In genomic region chr14:93039326-93040221, GRCm38 (mm10) we compare ENCODE assay signal across 16 mouse cellular contexts.
DNase-seq lines count a peak whose midpoint lies in the region; ATAC-seq and TF ChIP-seq lines count a peak whose summit lies in the region.
"Had no signal": no experiment of that assay in that cellular context is flagged by ENCODE, and none has a peak within 500 bp of the region (broad histone marks: within the 10 kb centered on the region; RNA-seq: fewer than 3 reads in every experiment).

No protein-coding gene starts in this region.

- 55% methylated on average over 8 of the region's 8 CpGs for WGBS in hindbrain, embryonic 16.5 days
- 79% methylated on average over 8 of the region's 8 CpGs for WGBS in hindbrain, embryonic 10.5 days
- WGBS in midbrain, postnatal 0 days = 70% methylated on average over 8 of the region's 8 CpGs
- 88% methylated on average over 8 of the region's 8 CpGs for WGBS in midbrain, embryonic 10.5 days
- WGBS in kidney, adult 2 months = 56% methylated on average over 8 of the region's 8 CpGs

- H3K36me3 ChIP-seq in hindbrain, embryonic 16.5 days (ENCODE audit: control insufficient read depth, insufficient read depth, low read length) = no peaks in the 10 kb centered on the region
- H3K36me3 ChIP-seq in hindbrain, embryonic 10.5 days = no peaks in the 10 kb centered on the region
- no peaks in the 10 kb centered on the region for H3K36me3 ChIP-seq in midbrain, postnatal 0 days (ENCODE audit: insufficient read depth, low read length)
- H3K36me3 ChIP-seq in midbrain, embryonic 10.5 days = no peaks in the 10 kb centered on the region
- no peaks in the 10 kb centered on the region for H3K36me3 ChIP-seq in kidney, adult 2 months (ENCODE audit: control insufficient read depth, insufficient read depth, low read length)

- TF ChIP-seq POLR2A in kidney, adult 2 months (IDR thresholded peaks at IDR 0.05; ENCODE audit: low read depth, low read length) = no peak

- no peak overlapping the region for H3K4me3 ChIP-seq in hindbrain, embryonic 16.5 days (ENCODE audit: low read length)
- no peak overlapping the region for H3K4me3 ChIP-seq in hindbrain, embryonic 10.5 days
- no peak overlapping the region for H3K4me3 ChIP-seq in midbrain, postnatal 0 days (ENCODE audit: low read depth, low read length)
- H3K4me3 ChIP-seq in midbrain, embryonic 10.5 days = no peak overlapping the region
- H3K4me3 ChIP-seq in kidney, adult 2 months (ENCODE audit: insufficient read depth, low read depth, low read length) = no peak overlapping the region
- H3K4me3 ChIP-seq: left cerebral cortex, adult 2 months had no signal

- H3K9ac ChIP-seq in hindbrain, embryonic 16.5 days (ENCODE audit: low read depth, low read length) = no peak overlapping the region
- no peak overlapping the region for H3K9ac ChIP-seq in midbrain, postnatal 0 days (replicated peaks; ENCODE audit: low read length, poor library complexity, severe bottlenecking)

- no peak for TF ChIP-seq CTCF in midbrain, postnatal 0 days (IDR thresholded peaks at IDR 0.05)
- no peak for TF ChIP-seq CTCF in kidney, adult 2 months (conservative IDR thresholded peaks at IDR 0.05; ENCODE audit: insufficient read depth, insufficient read length, low read depth, low read length)

- no peak overlapping the region for H3K27ac ChIP-seq in hindbrain, embryonic 16.5 days (ENCODE audit: low read depth, low read length)
- no peak overlapping the region for H3K27ac ChIP-seq in hindbrain, embryonic 10.5 days
- H3K27ac ChIP-seq in midbrain, postnatal 0 days (ENCODE audit: low read depth, low read length) = no peak overlapping the region
- no peak overlapping the region for H3K27ac ChIP-seq in midbrain, embryonic 10.5 days (replicated peaks)
- no peak overlapping the region for H3K27ac ChIP-seq in kidney, adult 2 months (ENCODE audit: insufficient read depth, low read depth, low read length)
- H3K27ac ChIP-seq: left cerebral cortex, adult 2 months; stomach, postnatal 0 days had no signal

- no peaks in the 10 kb centered on the region; the same call in none of the 2 replicates for H3K4me1 ChIP-seq in hindbrain, embryonic 16.5 days (ENCODE audit: control insufficient read depth, insufficient read depth, low read depth, low read length)
- no peaks in the 10 kb centered on the region for H3K4me1 ChIP-seq in hindbrain, embryonic 10.5 days (replicated peaks)
- H3K4me1 ChIP-seq in midbrain, postnatal 0 days (ENCODE audit: insufficient read depth, low read length) = no peaks in the 10 kb centered on the region
- no peaks in the 10 kb centered on the region for H3K4me1 ChIP-seq in midbrain, embryonic 10.5 days
- H3K4me1 ChIP-seq in kidney, adult 2 months (ENCODE audit: control insufficient read depth, insufficient read depth, low read length) = no peaks in the 10 kb centered on the region

- no peaks in the 10 kb centered on the region for H3K27me3 ChIP-seq in hindbrain, embryonic 16.5 days (replicated peaks; ENCODE audit: control insufficient read depth, insufficient read depth, low read length)
- H3K27me3 ChIP-seq in hindbrain, embryonic 10.5 days (ENCODE audit: insufficient read depth, poor library complexity, severe bottlenecking) = no peaks in the 10 kb centered on the region
- H3K27me3 ChIP-seq in midbrain, postnatal 0 days (ENCODE audit: insufficient read depth, low read length) = no peaks in the 10 kb centered on the region
- no peaks in the 10 kb centered on the region for H3K27me3 ChIP-seq in midbrain, embryonic 10.5 days (ENCODE audit: low read depth, poor library complexity, severe bottlenecking)
- no peaks in the 10 kb centered on the region for H3K27me3 ChIP-seq in kidney, adult 2 months (replicated peaks; ENCODE audit: control insufficient read depth, insufficient read depth, low read length)

- peak; percentile 52; the same call in 1 of the 2 replicates for ATAC-seq in hindbrain, embryonic 16.5 days
- ATAC-seq in midbrain, postnatal 0 days (ENCODE audit: low FRiP score) = no peak
- ATAC-seq: activated CD4-positive, CD25-positive, alpha-beta regulatory T cell, adult 4 months; inflammation-experienced regulatory T-cells, adult 6 months had no signal

- no peak overlapping the region for H3K4me2 ChIP-seq in hindbrain, embryonic 16.5 days (ENCODE audit: low read length)
- H3K4me2 ChIP-seq in midbrain, postnatal 0 days (ENCODE audit: low read depth, low read length, poor library complexity, severe bottlenecking) = no peak overlapping the region

- DNase-seq in hindbrain, embryonic 10.5 days (ENCODE audit: low spot score) = no peak
- DNase-seq in midbrain, postnatal 0 days (ENCODE audit: low spot score) = peak; percentile 47
- DNase-seq in midbrain, embryonic 10.5 days (ENCODE audit: low spot score) = no peak
- peak; percentile 42 to 45 for DNase-seq in cerebellum, postnatal 25 days
- peak; percentile 7 for DNase-seq in retina, embryonic 14.5 days (ENCODE audit: low spot score)
- no peak for DNase-seq in testis, postnatal 14 days (ENCODE audit: low spot score)
- DNase-seq in kidney, adult 2 months = no peak
- DNase-seq: heart, adult 11 months; kidney, postnatal 36 days; liver; lung, postnatal 14 days had no signal

- H3K9me3 ChIP-seq in hindbrain, embryonic 16.5 days (ENCODE audit: control insufficient read depth, low read length) = no peaks in the 10 kb centered on the region
- H3K9me3 ChIP-seq in hindbrain, embryonic 10.5 days = no peaks in the 10 kb centered on the region
- H3K9me3 ChIP-seq in midbrain, postnatal 0 days (ENCODE audit: low read length) = no peaks in the 10 kb centered on the region
- no peaks in the 10 kb centered on the region for H3K9me3 ChIP-seq in midbrain, embryonic 10.5 days (replicated peaks)

Comparison
In these comparisons a context has a peak if more than half of its experiments do, and no peak if none do; other contexts are left out.
1. DNase-seq: peak in midbrain, postnatal 0 days (single experiment), cerebellum, postnatal 25 days (2 of 2) and retina, embryonic 14.5 days (single experiment); none in hindbrain, embryonic 10.5 days (single experiment), midbrain, embryonic 10.5 days (single experiment), testis, postnatal 14 days (single experiment) and kidney, adult 2 months (single experiment).